ENCODE assay signal across 19 mouse cellular contexts in the genomic region with DNA sequence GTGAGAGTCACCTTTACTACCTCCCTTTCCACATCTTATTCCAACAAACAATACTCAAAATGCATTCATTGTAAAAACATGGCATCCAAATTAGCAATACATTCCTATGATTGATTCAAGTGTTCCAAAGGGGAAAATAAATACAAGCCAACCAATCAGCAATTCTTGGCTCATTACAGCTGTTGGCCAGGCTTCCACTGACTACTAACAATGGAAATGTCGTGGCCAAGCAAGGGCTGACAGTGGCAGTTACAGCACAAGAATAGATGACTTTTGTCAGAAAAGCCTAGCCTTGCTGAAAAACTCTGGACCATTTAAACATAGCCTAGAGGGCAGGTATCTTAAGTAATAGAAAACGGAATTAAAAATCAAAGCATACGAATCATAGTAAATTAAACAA.
DNase-seq lines count a peak whose midpoint lies in the region; ATAC-seq and TF ChIP-seq lines count a peak whose summit lies in the region.
"Had no signal": no experiment of that assay in that cellular context is flagged by ENCODE, and none has a peak within 500 bp of the region (broad histone marks: within the 10 kb centered on the region; RNA-seq: fewer than 3 reads in every experiment).

No protein-coding gene starts in this region.

- WGBS in hindbrain, embryonic 14.5 days, result 63% methylated on average over 3 of the region's 3 CpGs
- WGBS in hindbrain, embryonic 12.5 days, result 78% methylated on average over 3 of the region's 3 CpGs

- TF ChIP-seq POLR2A in brain, embryonic 14.5 days (IDR thresholded peaks at IDR 0.05; ENCODE audit: borderline replicate concordance, extremely low read depth, insufficient read depth, insufficient read length, poor library complexity, severe bottlenecking), result no peak

- ATAC-seq in hindbrain, embryonic 14.5 days (ENCODE audit: low FRiP score), result no peak
- no peak for ATAC-seq in hindbrain, embryonic 12.5 days (ENCODE audit: low FRiP score)
- ATAC-seq: forebrain, embryonic 15.5 days; hindbrain, postnatal 0 days had no signal

- no peaks in the 10 kb centered on the region for H3K4me1 ChIP-seq in hindbrain, embryonic 14.5 days (replicated peaks; ENCODE audit: control insufficient read depth, insufficient read depth, low read length)
- H3K4me1 ChIP-seq in hindbrain, embryonic 12.5 days, result no peaks in the 10 kb centered on the region
- H3K4me1 ChIP-seq: embryonic facial prominence, embryonic 15.5 days; forebrain, embryonic 15.5 days; heart, embryonic 13.5 days had no signal

- no peaks in the 10 kb centered on the region for H3K27me3 ChIP-seq in hindbrain, embryonic 14.5 days (ENCODE audit: control insufficient read depth, insufficient read depth, low read length)
- no peaks in the 10 kb centered on the region for H3K27me3 ChIP-seq in hindbrain, embryonic 12.5 days
- H3K27me3 ChIP-seq: embryonic facial prominence, embryonic 15.5 days; forebrain, embryonic 15.5 days; heart, embryonic 13.5 days had no signal

- intact Hi-C loops in left cerebral cortex, adult 2 months (cut with DNase I), result no loop called here

- no peak overlapping the region for H3K27ac ChIP-seq in hindbrain, embryonic 14.5 days
- no peak overlapping the region for H3K27ac ChIP-seq in hindbrain, embryonic 12.5 days
- H3K27ac ChIP-seq in left cerebral cortex, adult 2 months, result no peak overlapping the region
- H3K27ac ChIP-seq: embryonic facial prominence, embryonic 15.5 days; forebrain, embryonic 10.5 days; forebrain, embryonic 15.5 days; gastrocnemius, adult 2 months; heart, embryonic 13.5 days; hindbrain, postnatal 0 days had no signal

- no peak overlapping the region for H3K4me2 ChIP-seq in hindbrain, embryonic 14.5 days (replicated peaks)
- no peak overlapping the region for H3K4me2 ChIP-seq in hindbrain, embryonic 12.5 days (replicated peaks)
- H3K4me2 ChIP-seq: embryonic facial prominence, embryonic 15.5 days; forebrain, embryonic 15.5 days; heart, embryonic 13.5 days had no signal

- H3K9ac ChIP-seq in hindbrain, embryonic 14.5 days, result no peak overlapping the region
- H3K9ac ChIP-seq in hindbrain, embryonic 12.5 days, result no peak overlapping the region
- H3K9ac ChIP-seq: embryonic facial prominence, embryonic 15.5 days; forebrain, embryonic 15.5 days; heart, embryonic 13.5 days had no signal

- no peak overlapping the region for H3K4me3 ChIP-seq in hindbrain, embryonic 14.5 days (replicated peaks; ENCODE audit: low read length)
- no peak overlapping the region for H3K4me3 ChIP-seq in hindbrain, embryonic 12.5 days
- H3K4me3 ChIP-seq in left cerebral cortex, adult 2 months, result no peak overlapping the region
- H3K4me3 ChIP-seq: embryonic facial prominence, embryonic 15.5 days; erythroblast, embryonic 14.5 days; forebrain, embryonic 10.5 days; forebrain, embryonic 15.5 days; gastrocnemius, adult 2 months; heart, embryonic 13.5 days had no signal

- no peaks in the 10 kb centered on the region for H3K36me3 ChIP-seq in hindbrain, embryonic 14.5 days (replicated peaks; ENCODE audit: control insufficient read depth, insufficient read depth)
- no peaks in the 10 kb centered on the region for H3K36me3 ChIP-seq in hindbrain, embryonic 12.5 days
- H3K36me3 ChIP-seq: embryonic facial prominence, embryonic 15.5 days; forebrain, embryonic 10.5 days; forebrain, embryonic 15.5 days; heart, embryonic 13.5 days had no signal

- H3K9me3 ChIP-seq in hindbrain, embryonic 14.5 days (ENCODE audit: control insufficient read depth, low read length), result no peaks in the 10 kb centered on the region
- no peaks in the 10 kb centered on the region for H3K9me3 ChIP-seq in hindbrain, embryonic 12.5 days (replicated peaks)
- H3K9me3 ChIP-seq: embryonic facial prominence, embryonic 15.5 days; forebrain, embryonic 10.5 days; forebrain, embryonic 15.5 days; heart, embryonic 13.5 days had no signal

- DNase-seq in hindbrain, embryonic 14.5 days (ENCODE audit: low spot score), result peak; percentile 39
- peak; percentile 17 for DNase-seq in left cerebral cortex, adult 11 months (ENCODE audit: low spot score)
- no peak for DNase-seq in left cerebral cortex, adult 2 months (ENCODE audit: extremely low spot score in 1 of 2, low spot score in 2 of 2)
- DNase-seq in adipocyte (ENCODE audit: low spot score), result peak; percentile 8
- peak; percentile 36 for DNase-seq in brain, embryonic 14.5 days (ENCODE audit: low read depth)
- no peak for DNase-seq in spleen, postnatal 36 days (ENCODE audit: low spot score in 2 of 2)
- DNase-seq: adrenal gland, postnatal 10 days; cerebellum, adult 18-20 months; embryo, embryonic 11 days; gastrocnemius, adult 2 months; gastrocnemius, postnatal 25 days; heart, postnatal 36 days had no signal

- TF ChIP-seq CTCF in left cerebral cortex, adult 2 months (IDR thresholded peaks at IDR 0.05), result no peak
- no peak for TF ChIP-seq CTCF in brain, embryonic 14.5 days (IDR thresholded peaks at IDR 0.05; ENCODE audit: borderline replicate concordance, extremely low read depth, insufficient read depth, insufficient read length)

Comparison
In these comparisons a context has a peak if more than half of its experiments do, and no peak if none do; other contexts are left out.
1. DNase-seq: peak in hindbrain, embryonic 14.5 days (single experiment), left cerebral cortex, adult 11 months (single experiment), adipocyte (single experiment) and brain, embryonic 14.5 days (single experiment); none in left cerebral cortex, adult 2 months (0 of 2) and spleen, postnatal 36 days (0 of 2).